Mouse (Mus musculus): ENCODE measurements around the gene Klhl25. TPM values are rescaled to one million over a fixed set of nuclear protein-coding genes. Genes with fewer than 3 reads are reported as not detected.
"Not testable (repeated sequence)": the region's sequence is repeated elsewhere in the genome, so short reads cannot be mapped to it uniquely, and the experiment has no call there.

Klhl25 gene
- total RNA-seq, 4 experiments from 2014 or later: 9.5 to 11.8 (median 11.0) TPM

DNA sequence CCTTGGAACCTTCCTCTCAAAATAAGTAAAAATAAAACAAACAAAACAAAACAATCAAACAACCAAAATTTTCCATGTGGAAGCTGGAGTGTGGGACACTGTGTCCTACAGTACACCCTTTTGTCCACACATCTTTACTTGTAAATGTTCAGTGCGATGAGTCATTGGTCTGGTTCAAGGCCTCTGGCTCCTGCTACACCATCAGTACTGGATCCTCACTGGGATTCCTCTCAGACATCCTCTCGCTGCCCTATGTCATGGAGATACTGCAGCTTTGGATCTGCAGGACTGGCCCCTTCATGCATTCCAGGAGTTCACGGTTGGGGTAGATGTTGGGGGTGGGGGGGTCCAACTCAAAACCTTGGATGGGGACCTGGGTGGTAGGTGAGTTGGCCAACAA, 5.8 kb upstream of the Klhl25 start:
- DNase-seq (ENCODE audit: low spot score in 2 of 2): no peak

DNA sequence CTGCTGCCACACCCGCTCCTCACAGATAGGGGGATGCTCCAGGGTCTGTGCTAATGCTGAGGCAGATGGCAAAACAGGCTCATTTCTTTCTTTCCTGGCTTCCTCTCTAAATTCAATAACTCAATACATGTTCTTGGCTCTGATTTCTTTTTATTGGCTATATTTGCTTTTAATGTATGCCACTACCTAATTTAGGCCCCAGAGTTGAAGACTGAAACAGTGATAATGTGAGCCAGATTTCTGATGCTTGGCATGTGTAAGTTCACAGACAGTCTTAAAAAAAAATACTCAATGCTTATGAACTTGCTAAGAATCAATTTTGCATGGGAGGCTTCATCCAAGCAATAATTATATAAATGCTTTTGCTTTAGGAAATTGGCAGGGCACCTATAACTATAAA, 2.2 kb upstream of the Klhl25 start:
- no peak for DNase-seq (ENCODE audit: low spot score in 2 of 2)

DNA sequence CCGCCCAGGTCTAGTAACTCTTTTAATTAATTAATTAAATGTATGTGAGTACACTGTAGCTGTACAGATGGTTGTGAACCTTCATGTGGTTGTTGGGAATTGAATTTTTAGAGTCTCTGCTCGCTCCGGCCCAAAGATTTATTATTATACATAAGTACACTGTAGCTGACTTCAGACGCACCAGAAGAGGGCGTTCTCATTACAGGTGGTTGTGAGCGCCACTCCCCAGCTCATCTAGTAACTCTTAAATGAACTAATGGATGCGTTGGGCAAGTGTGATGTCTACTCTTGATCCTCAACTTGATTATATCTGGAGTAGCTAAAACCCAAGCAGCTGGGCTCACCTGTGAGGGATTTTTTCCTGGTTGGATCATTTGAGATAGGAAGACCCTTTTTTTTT, 1.2 kb upstream of the Klhl25 start:
- DNase-seq (ENCODE audit: low spot score in 2 of 2): no peak

DNA sequence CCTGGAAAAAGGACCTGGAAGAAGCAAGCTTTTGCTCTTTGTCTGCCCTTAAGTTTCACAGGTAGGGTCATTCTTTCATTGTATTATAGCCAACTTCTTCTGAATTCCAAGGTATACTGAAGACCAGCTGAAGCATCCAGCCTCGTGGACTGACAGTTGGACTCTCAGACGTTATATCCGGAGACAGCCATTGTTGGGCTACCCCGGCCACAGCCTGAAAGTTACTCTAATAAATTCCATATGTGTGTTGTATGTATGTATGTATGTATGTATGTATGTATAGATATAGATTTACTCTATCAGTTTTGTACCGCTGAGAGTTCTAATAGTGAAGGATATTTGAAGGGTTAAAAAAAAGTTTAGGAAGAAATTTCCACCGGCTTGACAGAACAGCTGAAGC, 621 bp upstream of the Klhl25 start:
- no peak for DNase-seq (ENCODE audit: low spot score in 2 of 2)

DNA sequence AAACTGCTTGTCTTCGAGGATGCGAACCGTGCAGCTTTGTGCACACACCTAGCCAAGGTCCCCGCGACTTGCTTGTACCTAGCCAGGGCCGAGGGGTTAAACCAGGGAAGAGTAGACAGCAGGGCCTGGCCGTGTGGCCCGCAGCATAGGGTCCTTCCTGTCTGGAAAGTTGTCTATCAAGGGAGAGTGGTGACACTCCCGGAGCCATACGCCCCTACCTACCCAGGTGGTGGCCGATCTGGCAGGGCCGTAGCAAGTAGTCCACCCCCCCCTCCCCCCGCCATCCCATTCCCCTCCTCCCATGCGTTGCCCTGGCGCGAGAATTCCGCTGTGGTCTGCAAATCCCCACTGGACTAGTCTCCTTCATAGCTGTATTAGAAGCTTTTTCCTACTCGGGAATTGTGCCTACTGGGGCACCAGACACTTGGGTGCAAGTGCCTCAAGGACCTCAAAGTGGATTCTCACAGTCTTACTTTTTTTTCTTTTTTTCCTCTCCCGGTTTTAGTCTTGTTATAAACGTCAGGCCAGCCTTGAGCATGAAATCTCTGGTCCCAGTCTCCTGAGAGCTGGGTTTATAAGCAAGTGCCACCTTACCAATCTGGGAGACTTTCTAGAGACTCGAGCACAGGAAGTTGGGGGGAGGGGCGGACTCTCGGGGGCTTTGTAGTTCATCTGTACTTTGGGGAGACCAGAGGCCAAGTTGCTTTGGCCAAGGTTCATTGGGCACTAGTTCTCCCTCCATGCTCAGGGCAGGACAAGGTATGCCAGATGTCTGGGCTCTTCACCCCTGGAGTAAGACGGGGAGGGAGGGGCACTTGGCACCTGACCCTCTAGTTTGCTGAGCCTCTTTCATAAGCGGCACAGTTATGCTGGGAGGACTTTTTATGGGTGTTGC, 913 bp downstream of the Klhl25 start:
- DNase-seq (ENCODE audit: low spot score in 2 of 2): no peak

DNA sequence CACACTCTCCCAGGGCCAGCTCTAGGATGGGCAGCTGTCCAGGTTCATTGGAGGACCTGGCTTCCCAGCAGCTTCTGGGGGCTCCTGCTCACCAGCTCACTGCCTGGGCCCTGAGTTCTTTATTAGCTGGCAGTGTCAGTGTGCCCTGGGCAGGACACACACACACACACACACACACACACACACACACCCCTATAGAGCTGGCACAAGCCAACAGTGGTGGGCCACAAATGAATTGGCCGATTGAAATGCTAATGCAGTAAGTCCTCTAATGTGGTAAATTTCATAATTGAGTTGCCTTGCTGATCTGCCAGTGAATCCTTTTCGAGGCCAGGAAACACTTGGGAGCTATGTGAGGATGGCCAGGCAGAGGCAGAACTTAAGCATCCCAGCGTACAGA, 2.3 kb downstream of the Klhl25 start:
- not testable (repeated sequence) for DNase-seq (ENCODE audit: low spot score in 2 of 2)

DNA sequence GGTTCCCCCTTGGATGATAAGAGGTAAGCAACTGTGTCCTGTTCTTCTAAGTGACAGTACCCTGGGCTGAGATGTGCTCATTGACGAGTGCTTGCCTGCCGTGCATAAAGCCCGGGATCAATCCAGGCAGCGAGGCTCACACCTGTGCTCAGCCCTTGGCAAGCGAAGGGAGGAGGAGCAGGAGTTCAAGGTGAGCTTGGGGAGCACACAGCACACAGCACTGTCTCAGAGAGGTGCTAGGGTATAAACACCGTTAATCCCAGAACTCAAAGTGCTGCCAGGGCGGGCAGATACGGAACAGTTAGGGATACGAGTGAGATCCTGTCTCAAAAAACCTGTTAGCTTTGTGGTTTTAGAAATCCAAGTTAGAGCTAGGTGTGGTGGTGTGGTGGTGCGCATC, 3.2 kb downstream of the Klhl25 start:
- DNase-seq (ENCODE audit: low spot score in 2 of 2): no peak

DNA sequence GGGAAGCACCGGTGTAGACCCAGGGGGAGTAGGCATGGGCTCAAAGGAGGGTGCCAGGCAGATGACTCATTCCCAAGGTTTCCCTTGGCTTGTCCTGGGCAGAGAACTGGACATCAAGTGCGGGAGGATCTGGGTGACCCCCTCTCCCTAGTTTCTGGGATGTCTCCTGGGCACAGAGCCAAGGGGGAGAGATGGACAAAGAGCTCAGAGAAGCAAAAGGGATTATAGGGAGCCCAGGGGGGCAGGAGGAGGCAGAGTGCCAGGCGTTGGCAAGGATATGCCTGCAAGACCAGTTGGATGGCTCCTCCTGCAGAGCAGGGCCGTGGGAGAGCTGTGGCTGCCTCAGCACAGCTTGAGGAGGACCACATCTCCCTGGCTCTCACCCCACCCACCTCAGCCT, 4.3 kb downstream of the Klhl25 start:
- DNase-seq (ENCODE audit: low spot score in 2 of 2): peak; percentile 27 to 76

DNA sequence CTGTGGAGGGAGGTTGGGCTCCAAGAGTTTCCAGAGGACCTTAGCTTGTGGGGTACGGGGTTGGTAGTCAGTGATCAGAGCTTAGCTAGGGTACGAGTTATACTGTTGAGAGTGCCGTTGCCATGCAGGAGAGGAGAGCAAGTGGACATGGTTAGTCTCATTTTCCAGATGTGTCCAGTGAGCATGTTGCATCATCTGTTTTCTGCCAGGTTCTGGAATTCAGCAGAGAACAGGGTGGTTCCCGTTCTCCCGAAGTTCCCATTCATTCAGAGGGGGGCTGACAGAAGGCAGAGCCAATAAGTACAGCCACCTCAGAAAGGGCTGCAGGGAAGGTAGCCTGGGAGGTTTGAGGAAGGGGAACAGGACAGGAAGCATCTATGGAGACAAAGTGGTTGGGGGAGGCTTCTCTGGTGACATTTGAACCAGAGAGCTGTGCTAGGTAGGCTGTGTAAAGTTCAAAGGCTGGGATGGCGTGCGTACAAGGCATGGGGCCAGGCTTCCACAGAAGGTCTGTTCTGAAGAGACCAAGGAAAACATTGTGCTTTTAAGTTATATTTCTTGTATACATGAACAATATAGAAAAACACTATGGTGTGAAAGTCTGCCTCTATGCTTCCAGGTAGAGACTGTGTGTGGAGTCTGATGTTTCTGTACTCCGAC, 5.2 kb downstream of the Klhl25 start:
- no peak for DNase-seq (ENCODE audit: low spot score in 2 of 2)

DNA sequence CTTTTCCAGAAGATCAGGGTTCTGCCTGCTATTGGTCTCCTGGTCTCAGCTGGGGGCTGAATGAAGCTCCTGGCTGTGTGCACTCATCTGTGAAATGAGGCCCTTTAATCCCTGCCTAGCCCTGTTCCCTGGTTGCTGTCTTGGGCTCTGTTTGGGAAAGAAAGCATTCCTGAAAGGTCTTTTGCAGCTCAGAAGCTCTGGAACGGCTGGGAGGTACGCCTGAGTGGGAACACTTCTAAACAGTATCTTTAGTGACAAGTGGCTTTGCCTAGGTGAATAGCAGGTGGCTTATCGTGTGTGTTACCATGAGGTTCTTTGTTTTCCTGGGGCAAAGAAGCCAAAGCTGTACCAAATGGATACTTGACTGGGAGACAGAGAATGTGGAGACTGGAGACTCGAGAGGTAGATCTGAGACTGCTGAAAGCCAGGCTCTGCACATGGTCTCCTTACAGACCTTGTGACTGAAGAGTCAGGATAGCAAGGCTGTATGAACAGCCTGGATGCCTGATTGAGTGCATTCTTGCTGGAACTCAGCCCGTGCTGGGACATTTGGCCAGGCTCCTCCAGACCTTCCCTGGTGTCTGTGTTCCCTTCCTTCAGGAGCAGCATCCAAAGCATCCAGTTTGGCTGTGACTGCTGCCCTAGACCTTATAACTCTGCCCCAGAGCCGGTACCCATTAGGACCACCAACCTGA, 6.3 kb downstream of the Klhl25 start:
- DNase-seq (ENCODE audit: low spot score in 2 of 2): no peak

DNA sequence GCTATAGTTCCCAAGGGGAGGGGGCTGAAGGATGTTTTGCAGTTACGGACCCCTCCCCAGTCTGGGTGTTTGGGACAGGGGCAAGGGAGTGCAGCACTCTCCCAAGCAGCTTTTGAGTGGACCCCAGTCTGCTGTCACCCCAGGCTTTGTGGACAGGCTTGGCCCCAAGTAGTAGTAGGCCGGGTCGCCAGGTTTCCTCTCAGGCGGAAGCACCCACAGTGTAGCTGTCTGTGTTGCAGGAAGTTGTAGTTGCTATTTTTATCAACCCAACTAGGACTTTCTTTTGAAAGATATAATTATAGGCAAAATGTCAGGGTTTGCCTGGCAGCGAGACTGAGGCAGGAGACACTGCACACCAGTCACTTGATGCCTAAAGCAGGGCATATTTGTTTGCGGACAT, 6.9 kb downstream of the Klhl25 start:
- no peak for DNase-seq (ENCODE audit: low spot score in 2 of 2)

DNA sequence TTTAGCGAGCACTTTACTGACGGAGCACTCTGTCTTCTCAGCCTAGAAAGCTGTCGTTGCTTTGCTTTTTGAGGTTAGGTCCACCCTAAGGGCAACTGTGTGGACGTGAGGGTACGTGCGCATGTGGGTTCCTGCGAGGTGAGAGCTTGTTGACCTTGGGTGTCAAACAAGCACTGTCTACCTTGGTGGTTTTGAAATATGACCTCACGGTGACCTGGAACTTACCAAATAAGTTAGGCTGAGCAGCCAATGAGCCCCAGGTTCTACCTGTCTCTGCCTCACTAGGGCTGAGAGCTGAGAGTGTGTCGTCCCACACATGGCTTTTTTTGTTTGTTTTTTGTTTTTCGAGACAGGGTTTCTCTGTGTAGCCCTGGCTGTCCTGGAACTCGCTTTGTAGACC, 8.1 kb downstream of the Klhl25 start:
- DNase-seq (ENCODE audit: low spot score in 2 of 2): no peak

DNA sequence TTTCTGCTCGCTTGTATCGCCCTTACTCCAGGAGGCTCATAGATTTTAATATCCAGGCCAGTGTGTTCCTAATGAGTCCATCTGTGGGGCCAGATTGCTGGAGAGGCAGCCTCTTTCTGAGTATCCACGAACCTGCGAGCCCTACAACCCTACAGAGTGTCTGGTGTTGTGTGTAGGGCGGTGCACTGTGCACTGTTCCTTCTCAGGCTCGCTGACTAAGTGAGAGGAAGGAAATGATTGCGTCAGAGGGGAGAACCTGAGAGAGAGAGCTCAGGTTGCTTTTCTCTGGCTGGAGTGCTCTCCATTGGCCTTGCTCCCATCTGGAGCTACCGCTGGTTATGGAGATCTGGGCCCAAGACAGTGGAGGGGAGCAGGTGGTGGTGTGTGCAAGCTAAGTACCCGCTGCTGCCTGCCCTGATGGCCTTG, 11.7 kb downstream of the Klhl25 start:
- no peak for DNase-seq (ENCODE audit: low spot score in 2 of 2)

DNA sequence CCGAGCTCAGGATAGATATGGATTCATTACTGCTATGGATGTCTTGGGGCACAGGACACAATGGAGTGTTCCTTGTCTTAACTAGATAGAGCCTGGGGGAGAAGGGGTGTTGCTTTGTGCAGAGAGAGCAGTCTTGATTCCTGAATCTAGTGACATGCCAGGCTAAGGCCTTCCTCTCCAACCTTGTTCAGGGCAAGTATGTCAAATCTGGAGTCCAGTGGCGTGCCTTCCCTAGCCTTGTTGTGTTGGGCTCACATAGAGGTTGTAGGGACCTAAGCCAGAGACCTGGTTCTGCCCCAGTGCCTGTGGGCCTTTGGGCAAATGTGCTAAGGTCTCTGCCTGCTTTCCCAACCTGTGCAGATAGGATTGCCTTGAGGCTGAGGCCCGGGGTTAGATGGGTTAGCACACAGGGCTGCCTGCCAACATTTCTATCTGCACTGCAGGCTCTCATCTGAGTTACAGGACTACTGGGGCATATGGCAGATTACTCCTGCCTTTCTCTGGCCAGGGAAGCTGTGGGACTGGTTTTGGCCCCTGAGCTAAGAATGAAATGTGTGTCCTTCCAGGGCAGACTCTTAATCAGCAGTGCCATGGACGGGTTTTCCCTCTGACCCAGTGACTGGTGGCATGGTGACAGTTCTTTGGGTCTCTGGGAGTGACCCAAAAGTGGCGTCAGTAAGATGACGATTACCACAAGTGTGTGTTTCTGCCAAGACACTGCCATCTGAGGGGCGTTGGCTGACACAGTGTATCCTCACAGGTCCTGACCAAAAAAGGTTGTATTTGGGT, 13.7 kb downstream of the Klhl25 start:
- not testable (repeated sequence) for DNase-seq (ENCODE audit: low spot score in 2 of 2)

DNA sequence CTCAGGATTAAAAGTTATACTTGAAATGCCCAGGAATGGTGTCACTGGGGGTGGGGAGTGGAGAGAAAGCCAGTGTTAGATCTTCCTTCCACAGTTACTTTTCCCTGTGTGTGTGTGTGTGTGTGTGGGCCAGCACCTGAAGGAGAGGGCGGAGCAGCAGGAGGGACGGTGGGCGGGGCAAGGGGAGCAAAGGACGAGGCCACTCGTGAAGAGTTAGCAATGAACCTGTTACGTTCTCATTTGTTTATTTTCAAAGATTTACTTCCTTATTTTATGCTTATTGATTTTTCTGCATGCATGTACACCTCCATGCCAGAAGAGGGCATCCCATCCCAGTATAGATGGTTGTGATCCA, 14.3 kb downstream of the Klhl25 start:
- not testable (repeated sequence) for DNase-seq (ENCODE audit: low spot score in 2 of 2)

DNA sequence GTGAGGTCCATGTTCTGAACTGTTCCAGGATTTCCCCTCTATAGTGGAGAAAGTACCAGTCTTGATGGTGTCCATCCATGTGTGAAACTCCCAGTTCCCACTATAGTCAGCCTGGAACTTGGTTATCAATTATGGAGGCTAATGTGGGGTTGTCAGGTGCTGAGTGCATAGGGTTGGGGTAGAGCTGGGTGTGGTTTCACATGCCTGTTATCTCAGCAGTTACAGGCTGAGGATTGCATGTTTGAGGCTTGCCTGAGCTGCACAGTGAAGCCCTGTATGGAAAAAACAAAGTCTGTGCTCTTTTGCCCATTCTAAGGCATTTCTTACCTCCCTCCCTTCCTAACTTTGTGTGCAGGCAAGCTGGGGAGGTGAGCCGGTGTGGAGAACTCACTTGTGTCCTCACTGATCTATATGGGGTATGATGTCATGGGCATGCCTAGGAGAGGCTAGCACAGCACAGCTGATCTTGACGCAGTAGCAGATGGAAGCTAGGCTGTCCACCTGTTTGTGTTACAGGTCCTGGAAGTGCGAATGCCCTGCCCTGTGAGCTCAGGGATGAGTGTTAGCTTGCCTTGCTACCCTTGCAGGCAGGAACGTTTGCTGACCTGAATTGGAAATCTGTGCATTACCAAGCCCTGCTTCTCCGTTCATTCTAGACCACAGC, 15.3 kb downstream of the Klhl25 start:
- DNase-seq (ENCODE audit: low spot score in 2 of 2): not testable (repeated sequence)

DNA sequence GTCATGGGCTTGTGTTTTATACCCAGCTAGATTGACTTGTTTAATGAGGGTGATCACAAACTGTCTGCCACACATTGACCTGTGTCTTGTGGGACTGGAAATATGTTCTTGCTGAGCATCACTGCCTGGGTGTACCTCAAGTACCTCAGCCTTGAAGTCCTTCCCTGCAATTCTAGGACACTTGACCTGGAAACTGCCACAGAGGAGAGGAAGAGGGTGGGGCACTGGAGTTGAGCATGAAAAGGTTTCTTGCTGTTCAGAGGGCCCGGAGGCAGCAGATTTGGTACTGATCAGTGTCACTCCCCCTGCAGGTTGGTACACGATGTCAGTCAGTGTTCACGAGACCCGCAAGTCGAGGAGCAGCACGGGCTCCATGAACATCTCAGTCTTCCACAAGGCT, 16.9 kb downstream of the Klhl25 start:
- no peak for DNase-seq (ENCODE audit: low spot score in 2 of 2)

DNA sequence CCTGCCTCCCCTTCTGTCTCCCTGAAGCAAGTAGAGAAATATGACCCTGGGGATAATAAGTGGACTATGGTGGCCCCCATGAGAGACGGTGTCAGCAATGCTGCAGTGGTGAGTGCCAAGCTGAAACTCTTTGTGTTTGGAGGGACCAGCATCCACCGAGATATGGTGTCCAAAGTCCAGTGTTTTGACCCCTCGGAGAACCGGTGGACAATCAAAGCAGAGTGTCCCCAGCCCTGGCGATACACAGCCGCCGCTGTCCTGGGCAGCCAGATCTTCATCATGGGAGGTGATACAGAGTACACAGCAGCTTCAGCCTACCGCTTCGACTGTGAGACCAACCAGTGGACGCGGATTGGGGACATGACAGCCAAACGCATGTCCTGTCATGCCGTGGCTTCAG, 18.4 kb downstream of the Klhl25 start:
- DNase-seq (ENCODE audit: low spot score in 2 of 2): no peak

DNA sequence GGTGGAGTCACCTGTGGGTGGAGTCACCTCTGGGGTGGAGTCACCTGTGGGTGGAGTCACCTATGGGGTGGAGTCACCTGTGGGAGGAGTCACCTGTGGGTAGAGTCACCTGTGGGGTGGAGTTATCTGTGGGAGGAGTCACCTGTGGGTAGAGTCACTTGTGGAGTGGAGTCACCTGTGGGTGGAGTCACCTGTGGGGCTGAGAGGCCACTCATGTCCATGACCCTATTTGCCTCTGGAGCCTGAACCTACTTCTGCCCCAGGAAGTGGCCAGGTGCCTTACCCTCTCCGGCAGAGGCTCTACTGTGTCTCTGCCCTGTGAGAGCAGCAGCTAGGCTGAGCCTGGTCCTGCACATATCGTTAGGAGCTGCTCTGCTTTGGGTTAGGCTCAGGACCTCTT, 20.6 kb downstream of the Klhl25 start:
- no peak for DNase-seq (ENCODE audit: low spot score in 2 of 2)

DNA sequence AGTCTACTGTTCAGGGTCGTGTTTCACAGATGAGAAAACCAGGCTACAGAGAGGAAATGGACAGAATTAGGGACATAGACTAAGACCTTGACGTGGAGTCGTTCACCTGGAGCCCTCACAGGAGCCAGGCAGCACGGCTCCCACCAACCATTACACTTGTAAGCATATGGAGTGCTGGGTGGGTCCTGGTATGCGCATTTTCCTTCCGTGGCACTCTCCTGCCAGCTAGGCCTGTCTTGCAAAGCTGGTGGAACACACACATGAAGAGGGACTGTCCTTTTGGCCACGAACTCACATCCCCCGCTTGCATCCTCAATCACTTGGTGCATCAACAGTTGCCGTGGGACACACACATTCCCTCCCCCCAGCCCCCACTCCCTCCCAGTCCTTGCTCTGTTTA, 22.4 kb downstream of the Klhl25 start:
- no peak for DNase-seq (ENCODE audit: low spot score in 2 of 2)

DNA sequence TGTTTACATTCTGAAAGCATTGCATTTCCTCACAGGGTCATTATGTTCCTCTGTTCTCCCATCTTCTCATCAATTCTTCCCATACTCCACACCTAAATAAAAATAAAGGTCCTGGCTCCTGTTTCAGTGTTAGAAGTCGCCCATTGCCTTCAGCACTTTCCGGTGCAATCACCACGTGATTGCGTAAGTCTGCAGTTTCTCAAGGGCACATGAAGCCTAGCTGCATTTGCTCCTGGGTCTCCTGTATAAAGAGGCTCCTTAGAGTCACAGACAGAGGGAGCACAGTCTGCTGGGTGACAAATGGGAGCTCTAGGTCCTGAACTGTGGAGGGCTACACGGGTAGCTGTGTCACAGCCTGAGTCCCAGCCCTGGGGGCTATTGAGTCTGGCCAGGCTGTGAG, 24.1 kb downstream of the Klhl25 start:
- no peak for DNase-seq (ENCODE audit: low spot score in 2 of 2)

Data from left cerebral cortex, adult 8-10 months (tissue).